Mouse (Mus musculus) liver, embryonic 14.5 days (tissue): Measurements from ENCODE around the gene Cacna1c.

Source experiments
- CTCF ChIP-seq: IDR thresholded peaks from 2 replicates; pipeline ENCODE4 v1.5.1; 2016; ENCODE audit warnings: antibody characterized with exemption, low read depth, control low read depth
- EP300 ChIP-seq: IDR thresholded peaks from 2 replicates; pipeline ENCODE4 v1.6.1; 2016; ENCODE audit warnings: antibody characterized with exemption, low read depth

DNA sequence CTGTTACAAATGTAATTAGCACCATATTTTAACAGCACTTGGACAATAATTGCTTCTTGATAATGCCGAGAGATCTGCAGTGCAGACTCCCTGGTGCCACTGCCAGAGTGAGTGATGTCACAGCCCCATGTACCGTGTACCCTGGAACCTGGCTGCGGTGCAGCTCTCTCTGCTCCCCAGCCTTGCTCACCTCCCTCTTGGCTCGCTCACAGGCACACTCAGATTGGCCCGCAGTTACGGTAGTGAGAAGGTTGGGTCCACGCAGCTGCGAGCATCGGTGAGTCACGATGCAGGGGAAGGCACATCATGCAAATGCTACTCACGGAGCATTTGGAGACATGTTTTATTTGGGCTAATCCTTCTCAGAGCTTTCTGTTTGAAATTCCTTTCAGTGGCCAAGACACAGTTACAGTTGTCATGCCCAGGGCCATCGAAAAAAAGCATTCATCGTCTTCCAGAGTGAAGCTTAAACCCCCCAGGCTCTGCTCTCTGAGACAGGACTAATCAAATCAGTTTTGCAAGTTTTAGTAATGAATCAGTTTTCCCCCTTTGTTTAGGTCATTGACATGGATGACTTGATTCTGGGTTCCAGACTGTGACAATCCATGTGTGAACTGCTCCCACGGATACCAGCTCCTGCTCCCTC is 484.4 kb downstream of the Cacna1c start:
- TF ChIP-seq CTCF (no peak), EP300 (no peak)
